Mouse (Mus musculus): Measurements from ENCODE around the gene Prelid3b.
A peak's percentile ranks its signal among the peaks of the same experiment; 100 is the strongest.

Prelid3b gene

GRCm38 (mm10) chr2:174426856-174427255, 46.0 kb downstream of the Prelid3b start:
- no peak for DNase-seq (ENCODE audit: low read depth, low spot score)

GRCm38 (mm10) chr2:174424301-174425085, 48.4 kb downstream of the Prelid3b start:
- DNase-seq (ENCODE audit: low read depth, low spot score) = no peak

GRCm38 (mm10) chr2:174421107-174421506, 51.8 kb downstream of the Prelid3b start:
- no peak for DNase-seq (ENCODE audit: low read depth, low spot score)

DNA sequence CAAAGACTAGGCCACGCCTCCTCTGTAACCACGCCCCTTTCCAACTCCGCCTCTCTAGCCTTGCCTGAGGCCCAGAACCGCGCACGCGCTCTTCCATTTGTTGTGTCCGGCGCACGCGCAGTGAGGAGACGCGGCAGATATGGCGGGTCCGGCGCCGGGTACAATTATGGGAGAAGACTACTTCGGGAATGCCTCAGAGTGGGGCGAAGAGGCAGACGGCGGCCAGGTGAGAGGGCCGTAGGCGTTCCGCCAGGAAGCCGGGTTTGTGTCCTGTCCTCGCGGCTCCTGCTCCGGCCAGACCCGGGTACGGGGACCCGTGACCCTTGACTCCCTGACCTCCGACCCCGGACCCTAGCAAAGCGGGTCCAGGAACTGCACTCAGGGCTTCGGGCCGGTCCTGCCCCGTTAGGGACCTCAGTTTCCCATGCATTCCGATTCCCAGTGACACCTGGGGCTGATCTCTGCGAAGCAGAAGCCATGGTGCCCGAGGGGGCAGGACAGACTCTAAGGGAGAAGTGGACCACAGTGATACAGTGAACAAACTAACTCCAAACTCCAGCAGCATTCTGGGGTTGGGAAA, 57.1 kb downstream of the Prelid3b start, which contains the start of gene Nelfcd:
TSS of gene Nelfcd (plus strand) at position 74 of the 580 bp plus-strand sequence.
- DNase-seq (ENCODE audit: low read depth, low spot score) = peak; percentile 96
